Mouse (Mus musculus) layer of hippocampus, postnatal 14 days (tissue): ENCODE results near the gene Psmd7. TPM values are rescaled to one million over a fixed set of nuclear protein-coding genes. Genes with fewer than 3 reads are reported as not detected.

Source experiments
- DNase-seq, 2 experiments: peaks; one replicate each; pipeline ENCODE4 v3.0.0; 2021 to 2022; ENCODE audit warnings: low spot score in 2 of 2, mixed read lengths in 1 of 2
- total RNA-seq, 2 experiments: library from RNA; stranded (reverse); gene quantifications; 2 replicates each; pipeline ENCODE4 v1.2.3; 2021

Psmd7 gene
- total RNA-seq, 2 experiments from 2014 or later: 107 TPM

- DNase-seq: no peak
These were observed 9.7 kb downstream of the Psmd7 start for GRCm38 (mm10) chr8:107578541-107578940.

- DNase-seq: no peak
These were observed 10.1 kb downstream of the Psmd7 start for GRCm38 (mm10) chr8:107578132-107578531.

GRCm38 (mm10) chr8:107577640-107578039, 10.6 kb downstream of the Psmd7 start:
- no peak for DNase-seq

- DNase-seq: peak; percentile 83 to 92
These were observed 11.6 kb downstream of the Psmd7 start for GRCm38 (mm10) chr8:107576702-107577101.

GRCm38 (mm10) chr8:107574771-107575170, 13.5 kb downstream of the Psmd7 start:
- DNase-seq: no peak

DNA sequence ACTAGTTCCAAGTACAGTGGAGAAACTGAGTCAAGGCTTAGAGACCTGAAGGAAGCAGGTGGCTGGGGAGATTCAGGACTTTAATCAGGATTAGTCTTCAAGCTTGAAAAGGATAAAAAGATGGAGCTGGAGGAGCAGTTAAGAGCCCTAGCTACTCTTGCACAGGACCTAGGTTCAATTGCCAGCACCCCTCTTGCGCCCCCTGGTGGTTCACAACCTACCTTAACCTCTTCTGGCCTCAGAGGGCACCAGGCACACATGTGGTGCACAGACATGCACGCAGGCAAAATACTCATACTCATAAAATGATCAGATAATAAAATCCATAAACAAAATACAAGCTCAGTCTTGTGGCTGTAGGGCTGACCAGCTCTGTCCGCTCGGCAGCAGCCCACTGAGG, 15.8 kb downstream of the Psmd7 start:
- peak; percentile 46 to 55 for DNase-seq

- no peak for DNase-seq
These were observed 16.7 kb downstream of the Psmd7 start for GRCm38 (mm10) chr8:107571486-107572135.

DNA sequence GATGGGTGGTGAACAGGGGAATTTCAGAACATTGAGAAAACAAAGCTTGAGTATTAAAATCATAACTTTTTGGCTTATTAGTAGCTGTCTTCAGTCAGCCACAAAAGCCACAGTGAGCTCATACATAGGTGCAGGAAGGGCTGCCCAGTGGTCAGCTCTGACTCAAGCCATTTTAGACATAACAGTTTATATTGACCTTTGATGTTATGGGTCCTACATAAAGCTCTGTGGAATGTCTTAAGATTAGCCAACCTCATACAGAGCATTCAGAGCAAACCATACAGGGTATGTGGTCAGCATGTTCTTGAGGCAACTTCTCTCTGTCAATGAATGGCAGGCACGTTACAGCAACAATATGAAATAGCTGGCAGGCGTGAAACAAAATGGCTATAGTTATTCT, 17.2 kb downstream of the Psmd7 start:
- DNase-seq: no peak

GRCm38 (mm10) chr8:107562164-107562563, 26.1 kb downstream of the Psmd7 start:
- no peak for DNase-seq

GRCm38 (mm10) chr8:107560820-107561536, 27.3 kb downstream of the Psmd7 start:
- DNase-seq: no peak

GRCm38 (mm10) chr8:107556511-107556936, 31.7 kb downstream of the Psmd7 start:
- no peak for DNase-seq

DNA sequence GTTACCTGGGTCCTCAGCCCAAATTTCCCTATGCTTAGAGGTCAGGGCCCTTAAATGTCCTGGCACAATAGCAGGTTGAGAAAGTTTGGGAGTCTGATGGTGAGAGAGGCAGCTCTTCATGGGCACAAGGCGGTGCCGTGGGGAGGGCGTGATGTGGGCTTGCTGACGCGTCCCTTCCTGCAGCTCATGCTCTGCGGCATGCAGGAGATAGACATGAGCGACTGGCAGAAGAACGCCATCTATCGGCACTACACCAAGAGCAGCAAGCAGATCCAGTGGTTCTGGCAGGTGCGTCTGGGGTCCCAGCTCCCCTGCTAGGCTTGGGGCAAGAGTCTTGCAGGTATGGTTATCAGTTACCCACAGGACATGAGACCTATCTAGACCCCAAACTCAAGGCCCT, 33.0 kb downstream of the Psmd7 start:
- no peak for DNase-seq

DNA sequence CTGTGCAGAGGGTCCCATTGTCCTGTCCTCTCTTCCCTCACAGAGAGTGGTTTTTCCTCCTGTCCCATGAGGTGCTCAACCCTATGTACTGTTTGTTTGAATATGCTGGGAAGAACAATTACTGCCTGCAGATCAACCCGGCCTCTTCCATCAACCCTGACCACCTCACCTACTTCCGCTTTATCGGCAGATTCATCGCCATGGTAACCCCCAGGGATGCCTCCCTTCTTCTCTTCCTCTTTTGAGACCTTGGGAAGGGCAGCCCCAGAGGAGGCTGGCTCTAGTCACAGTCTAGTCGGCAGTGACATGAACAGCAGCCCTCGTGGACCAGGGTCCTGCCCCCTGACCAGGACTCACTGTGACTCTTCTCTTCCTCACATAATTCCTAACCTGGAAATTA, 36.0 kb downstream of the Psmd7 start:
- DNase-seq: no peak

GRCm38 (mm10) chr8:107546817-107547216, 41.4 kb downstream of the Psmd7 start:
- DNase-seq: no peak

- peak; percentile 66 to 79 for DNase-seq
These were observed 42.1 kb downstream of the Psmd7 start for GRCm38 (mm10) chr8:107546154-107546553.

DNA sequence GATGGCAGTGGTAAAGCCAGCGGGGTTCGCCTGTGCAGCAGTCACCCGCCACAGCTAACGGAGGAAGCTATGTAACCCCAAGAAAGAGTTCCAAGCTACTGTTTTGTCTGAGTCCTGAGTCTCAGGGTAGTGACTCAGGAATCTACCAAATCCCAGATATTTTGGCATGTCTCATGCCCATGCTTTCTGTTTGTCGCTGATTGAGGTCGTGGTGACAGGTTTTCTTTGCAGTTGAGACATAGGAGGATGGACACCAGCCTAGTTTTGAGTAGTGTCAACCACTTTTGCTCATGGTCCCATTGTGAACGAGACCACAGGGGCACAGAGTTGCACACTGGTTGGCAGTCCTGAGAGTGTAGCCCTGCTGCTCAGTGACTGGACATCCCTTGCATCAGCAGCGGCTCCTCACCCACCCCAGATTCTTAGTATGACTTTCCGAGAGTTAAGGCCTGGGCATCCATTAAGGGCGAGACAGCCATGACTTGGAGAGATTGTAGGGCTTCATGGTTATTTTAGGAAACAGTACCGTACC, 42.6 kb downstream of the Psmd7 start:
- DNase-seq: no peak

DNA sequence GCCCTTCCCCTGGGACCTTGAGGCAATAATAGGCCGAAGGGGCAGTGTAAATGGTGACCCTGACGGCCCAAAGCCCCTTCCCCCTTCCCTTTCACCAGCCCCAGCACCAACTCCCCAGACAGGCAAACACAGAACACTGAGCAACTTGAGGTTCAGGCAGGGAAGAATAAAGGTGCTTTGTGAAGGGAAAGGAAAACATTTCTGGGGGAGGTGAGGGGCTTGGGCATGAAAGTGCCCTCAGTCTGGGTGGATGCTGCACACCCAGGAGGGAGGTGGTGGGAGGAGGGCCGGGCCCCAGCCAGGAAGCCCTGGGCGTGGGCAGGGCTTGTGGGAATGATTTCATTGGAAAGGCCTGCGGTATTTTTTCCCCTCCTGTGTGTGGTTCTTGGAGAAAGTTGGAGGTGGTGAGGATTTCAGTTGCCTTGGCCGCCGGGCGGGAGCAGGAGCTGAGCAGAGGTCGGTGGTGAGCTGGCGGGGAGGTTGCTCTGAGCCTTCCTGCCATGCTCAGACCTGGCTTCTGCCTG, 43.6 kb downstream of the Psmd7 start:
- no peak for DNase-seq

GRCm38 (mm10) chr8:107544211-107544610, 44.1 kb downstream of the Psmd7 start:
- no peak for DNase-seq

- DNase-seq: no peak
These were observed 44.5 kb downstream of the Psmd7 start for GRCm38 (mm10) chr8:107543714-107544113.

DNA sequence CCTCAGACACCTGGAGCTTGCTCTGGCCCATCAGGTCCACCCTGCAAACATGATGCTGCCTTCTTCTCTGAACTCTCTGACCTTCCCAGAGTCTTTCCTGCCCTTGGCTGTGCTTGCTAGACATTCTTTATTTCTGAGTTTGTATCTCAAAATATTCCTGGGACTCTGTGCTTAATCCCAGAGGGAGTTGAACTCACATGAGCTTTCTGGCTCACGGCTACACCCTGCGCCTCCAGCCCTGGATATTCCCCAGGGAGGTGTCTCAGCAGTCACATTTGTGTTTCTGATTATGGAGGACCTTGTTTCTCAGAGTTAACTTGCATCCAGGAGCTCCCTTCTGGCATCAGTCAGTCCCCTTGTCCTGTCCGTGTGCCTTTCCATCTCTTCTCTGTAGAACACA, 46.1 kb downstream of the Psmd7 start:
- DNase-seq: no peak

GRCm38 (mm10) chr8:107541369-107541768, 46.9 kb downstream of the Psmd7 start:
- DNase-seq: no peak

- DNase-seq: no peak
These were observed 47.6 kb downstream of the Psmd7 start for GRCm38 (mm10) chr8:107540623-107541022.
